Mouse (Mus musculus) C2C12 (cell line): Measurements from ENCODE around the gene Brpf3.

ENCODE experiments used
- CEBPB ChIP-seq: IDR thresholded peaks from one replicate; pipeline ENCODE4 v1.6.1; 2011; ENCODE audit warnings: low read depth, mild to moderate bottlenecking, control low read depth, moderate library complexity
- CTCF ChIP-seq: IDR thresholded peaks from one replicate; pipeline ENCODE4 v1.5.1; 2011; ENCODE audit not compliant: control insufficient read depth, insufficient read depth, insufficient read length
- MAX ChIP-seq: IDR thresholded peaks from one replicate; pipeline ENCODE4 v1.6.1; 2011; ENCODE audit warnings: mild to moderate bottlenecking, control low read depth
- USF1 ChIP-seq: IDR thresholded peaks from one replicate; pipeline ENCODE4 v1.6.1; 2011; ENCODE audit warnings: low read depth, mild to moderate bottlenecking, control low read depth, moderate library complexity

DNA sequence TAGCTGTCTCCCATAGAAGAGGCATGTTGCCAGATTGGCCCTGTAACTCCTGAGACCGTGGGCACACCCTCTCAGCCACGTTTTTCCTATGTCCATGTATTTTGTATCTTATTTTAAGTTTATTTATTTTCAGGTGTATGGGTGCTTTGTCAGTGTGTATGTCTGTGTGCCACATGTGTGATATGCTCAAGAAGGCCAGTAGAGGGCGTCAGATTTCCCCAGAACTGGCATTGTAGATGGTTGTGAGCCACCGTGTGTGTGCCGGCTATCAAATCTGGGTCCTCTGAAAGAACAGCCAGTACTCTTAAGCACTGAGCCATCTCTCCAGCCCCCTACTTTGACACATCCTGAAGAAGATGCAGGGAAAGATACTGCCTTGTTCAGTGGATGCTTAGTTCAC, 69.5 kb downstream of the Brpf3 start:
- TF ChIP-seq CTCF (no peak), CEBPB (no peak), MAX (no peak), USF1 (no peak)
